Mouse (Mus musculus) 416B (cell line): Measurements from ENCODE around the gene Gm21860.
"Not testable (repeated sequence)": the region's sequence is repeated elsewhere in the genome, so short reads cannot be mapped to it uniquely, and the experiment has no call there.

Source experiments
- DNase-seq: peaks from one replicate; pipeline ENCODE4 v3.0.0; 2011; ENCODE audit warnings: low read depth

The Gm21860 gene

GRCm38 (mm10) chrY:90732101-90732542 lies 22.5 kb downstream of the Gm21860 start:
- peak; percentile 90 for DNase-seq

- DNase-seq = peak; percentile 35
Measured at GRCm38 (mm10) chrY:90731593-90731955, 23.0 kb downstream of the Gm21860 start.

- peak; percentile 27 for DNase-seq
Measured at GRCm38 (mm10) chrY:90730908-90731592, 23.6 kb downstream of the Gm21860 start.

- peak; percentile 5 for DNase-seq
Measured at GRCm38 (mm10) chrY:90729816-90730303, 24.8 kb downstream of the Gm21860 start.

- peak; percentile 45 for DNase-seq
Measured at GRCm38 (mm10) chrY:90728905-90729256, 25.7 kb downstream of the Gm21860 start.

- peak; percentile 26 for DNase-seq
Measured at GRCm38 (mm10) chrY:90728251-90728904, 26.2 kb downstream of the Gm21860 start.

- DNase-seq = peak; percentile 69
Measured at GRCm38 (mm10) chrY:90727121-90727908, 27.3 kb downstream of the Gm21860 start.

GRCm38 (mm10) chrY:90725701-90726451 lies 28.7 kb downstream of the Gm21860 start:
- peak; percentile 85 for DNase-seq

- DNase-seq = peak; percentile 15
Measured at GRCm38 (mm10) chrY:90725166-90725565, 29.5 kb downstream of the Gm21860 start.

GRCm38 (mm10) chrY:90724014-90724709 lies 30.5 kb downstream of the Gm21860 start:
- peak; percentile 45 for DNase-seq

GRCm38 (mm10) chrY:90723336-90723987 lies 31.2 kb downstream of the Gm21860 start:
- DNase-seq = peak; percentile 49

GRCm38 (mm10) chrY:90720505-90720904 lies 34.1 kb downstream of the Gm21860 start:
- DNase-seq = not testable (repeated sequence)

GRCm38 (mm10) chrY:90719403-90720232 lies 35.0 kb downstream of the Gm21860 start:
- DNase-seq = peak; percentile 46

GRCm38 (mm10) chrY:90718583-90719402 lies 35.8 kb downstream of the Gm21860 start:
- DNase-seq = peak; percentile 70

GRCm38 (mm10) chrY:90718021-90718420 lies 36.6 kb downstream of the Gm21860 start:
- DNase-seq = peak; percentile 84

- DNase-seq = not testable (repeated sequence)
Measured at GRCm38 (mm10) chrY:90717496-90717895, 37.1 kb downstream of the Gm21860 start.
